Mouse (Mus musculus): ENCODE measurements around the gene Gm21680.
"Not testable (repeated sequence)": the region's sequence is repeated elsewhere in the genome, so short reads cannot be mapped to it uniquely, and the experiment has no call there.

Gm21680 gene

GRCm38 (mm10) chr5:25972563-25972962, at the start of gene Gm21680:
Gene Gm21680 (minus strand): TSS chr5:25972663.
- DNase-seq = not testable (repeated sequence)

- not testable (repeated sequence) for DNase-seq
These were observed 35.2 kb upstream of the Gm21680 start for GRCm38 (mm10) chr5:26007697-26008096.

- peak; percentile 5 for DNase-seq
These were observed 34.7 kb upstream of the Gm21680 start for GRCm38 (mm10) chr5:26006937-26007695.

DNA sequence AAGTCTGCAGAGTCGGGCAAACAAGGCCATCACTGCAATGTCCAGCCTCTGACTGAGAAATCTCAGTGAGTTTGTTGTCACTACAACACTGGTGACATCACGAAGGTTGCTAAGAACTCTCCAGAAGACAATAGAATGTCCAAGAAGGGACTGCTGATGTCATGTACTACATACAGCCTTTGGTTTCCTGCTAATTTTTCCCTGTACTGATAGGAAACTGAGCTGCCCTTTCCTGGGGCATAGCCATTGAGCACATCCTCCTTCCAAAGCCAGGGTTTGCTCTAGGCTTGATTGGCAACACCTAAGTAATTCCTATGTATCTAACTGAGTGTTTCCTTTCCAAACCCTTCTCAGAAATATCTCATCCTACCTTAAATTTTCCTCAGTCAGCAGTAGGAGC, 32.2 kb upstream of the Gm21680 start, which contains the start of gene Gm1979:
Gene Gm1979 (minus strand): TSS at position 101 of the 400 bp plus-strand sequence.
- DNase-seq = not testable (repeated sequence)

DNA sequence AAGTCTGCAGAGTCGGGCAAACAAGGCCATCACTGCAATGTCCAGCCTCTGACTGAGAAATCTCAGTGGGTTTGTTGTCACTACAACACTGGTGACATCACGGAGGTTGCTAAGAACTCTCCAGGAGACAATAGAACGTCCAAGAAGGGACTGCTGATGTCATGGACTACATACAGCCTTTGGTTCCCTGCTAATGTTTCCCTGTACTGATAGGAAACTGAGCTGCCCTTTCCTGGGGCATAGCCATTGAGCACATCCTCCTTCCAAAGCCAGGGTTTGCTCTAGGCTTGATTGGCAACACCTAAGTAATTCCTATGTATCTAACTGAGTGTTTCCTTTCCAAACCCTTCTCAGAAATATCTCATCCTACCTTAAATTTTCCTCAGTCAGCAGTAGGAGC, 16.1 kb upstream of the Gm21680 start, which contains the start of gene Gm21698:
Gene Gm21698 (minus strand): TSS at position 101 of the 400 bp plus-strand sequence.
- not testable (repeated sequence) for DNase-seq

- not testable (repeated sequence) for DNase-seq
These were observed 15.4 kb downstream of the Gm21680 start for GRCm38 (mm10) chr5:25957050-25957449.

- DNase-seq = peak; percentile 7
These were observed 15.9 kb downstream of the Gm21680 start for GRCm38 (mm10) chr5:25956611-25957010.

DNA sequence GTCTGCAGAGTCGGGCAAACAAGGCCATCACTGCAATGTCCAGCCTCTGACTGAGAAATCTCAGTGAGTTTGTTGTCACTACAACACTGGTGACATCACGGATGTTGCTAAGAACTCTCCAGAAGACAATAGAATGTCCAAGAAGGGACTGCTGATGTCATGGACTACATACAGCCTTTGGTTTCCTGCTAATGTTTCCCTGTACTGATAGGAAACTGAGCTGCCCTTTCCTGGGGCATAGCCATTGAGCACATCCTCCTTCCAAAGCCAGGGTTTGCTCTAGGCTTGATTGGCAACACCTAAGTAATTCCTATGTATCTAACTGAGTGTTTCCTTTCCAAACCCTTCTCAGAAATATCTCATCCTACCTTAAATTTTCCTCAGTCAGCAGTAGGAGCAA, 18.1 kb downstream of the Gm21680 start, which contains the start of gene Gm21671:
Gene Gm21671 (minus strand): TSS at position 101 of the 400 bp plus-strand sequence.
- DNase-seq = not testable (repeated sequence)

DNA sequence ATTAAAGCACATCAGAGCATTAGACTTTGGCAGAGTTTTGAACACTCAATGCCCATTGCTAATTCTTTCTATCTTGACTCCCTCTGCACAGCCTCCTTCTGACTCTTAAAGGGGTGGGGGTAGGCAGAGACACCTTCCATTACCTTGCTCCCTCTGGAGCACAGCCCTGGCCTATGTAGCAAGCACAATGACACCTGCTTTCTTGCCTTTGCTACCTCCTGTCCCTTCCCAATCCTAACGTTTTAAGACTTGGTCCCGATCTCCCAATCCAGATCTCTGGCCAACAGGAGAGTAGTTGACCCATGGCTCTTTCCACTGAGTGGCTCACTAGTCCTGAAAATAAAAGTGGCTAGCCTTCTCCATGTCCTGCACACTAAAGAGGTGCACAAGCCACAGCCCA, 27.1 kb downstream of the Gm21680 start:
- DNase-seq = not testable (repeated sequence)

DNA sequence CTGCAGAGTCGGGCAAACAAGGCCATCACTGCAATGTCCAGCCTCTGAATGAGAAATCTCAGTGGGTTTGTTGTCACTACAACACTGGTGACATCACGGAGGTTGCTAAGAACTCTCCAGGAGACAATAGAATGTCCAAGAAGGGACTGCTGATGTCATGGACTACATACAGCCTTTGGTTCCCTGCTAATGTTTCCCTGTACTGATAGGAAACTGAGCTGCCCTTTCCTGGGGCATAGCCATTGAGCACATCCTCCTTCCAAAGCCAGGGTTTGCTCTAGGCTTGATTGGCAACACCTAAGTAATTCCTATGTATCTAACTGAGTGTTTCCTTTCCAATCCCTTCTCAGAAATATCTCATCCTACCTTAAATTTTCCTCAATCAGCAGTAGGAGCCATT, 30.2 kb downstream of the Gm21680 start, which contains the start of gene Gm21663:
Gene Gm21663 (minus strand): TSS at position 101 of the 400 bp plus-strand sequence.
- not testable (repeated sequence) for DNase-seq
